Mouse (Mus musculus) adrenal gland, adult 8-10 months (tissue): Measurements from ENCODE around the gene Csrp3. TPM values are rescaled to one million over a fixed set of nuclear protein-coding genes. Genes with fewer than 3 reads are reported as not detected.

Experiments
- DNase-seq: peaks from one replicate; pipeline ENCODE4 v3.0.0; 2022
- total RNA-seq, 4 experiments: library from RNA; stranded (reverse); gene quantifications; 2 replicates each; pipeline ENCODE4 v1.2.4; 2022

The Csrp3 gene
- total RNA-seq, 4 experiments from 2014 or later = not detected

DNA sequence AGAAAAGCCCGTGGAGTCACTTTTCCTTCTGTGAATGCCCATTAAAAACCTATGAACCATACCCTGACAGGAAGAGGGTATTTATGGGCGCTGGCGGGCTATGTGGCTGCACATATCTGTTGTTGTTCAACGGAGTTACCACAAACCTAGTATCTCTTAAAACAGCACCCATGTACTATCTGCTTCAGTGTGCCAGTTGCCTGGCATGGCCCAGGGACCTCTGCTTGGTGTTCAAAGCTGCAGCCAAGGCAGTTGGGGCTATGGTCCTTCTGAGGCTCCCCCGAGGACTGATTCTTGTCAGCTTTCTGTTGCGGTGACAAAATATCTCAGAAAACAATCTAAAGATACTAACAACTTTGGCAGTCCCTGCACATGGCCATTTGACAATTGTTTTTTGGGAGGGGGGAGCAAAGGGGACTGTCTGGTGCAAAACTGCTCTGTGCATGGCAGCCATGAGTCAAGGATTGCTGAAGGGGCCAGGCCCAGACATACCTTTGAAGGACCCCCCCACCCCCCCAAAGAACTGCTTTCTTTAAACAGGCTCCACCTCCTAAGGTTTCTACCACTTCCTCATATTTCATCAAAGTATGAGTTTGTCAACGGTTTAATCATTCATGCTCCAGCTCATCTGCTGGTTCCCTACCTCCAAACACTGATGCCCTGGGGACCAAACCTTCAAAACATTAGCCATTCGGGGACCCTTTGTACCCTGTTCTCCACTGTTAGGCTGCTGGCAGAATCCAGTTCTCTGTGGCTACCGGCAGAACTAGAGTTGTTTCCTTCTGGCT, 17.0 kb upstream of the Csrp3 start:
- no peak for DNase-seq

DNA sequence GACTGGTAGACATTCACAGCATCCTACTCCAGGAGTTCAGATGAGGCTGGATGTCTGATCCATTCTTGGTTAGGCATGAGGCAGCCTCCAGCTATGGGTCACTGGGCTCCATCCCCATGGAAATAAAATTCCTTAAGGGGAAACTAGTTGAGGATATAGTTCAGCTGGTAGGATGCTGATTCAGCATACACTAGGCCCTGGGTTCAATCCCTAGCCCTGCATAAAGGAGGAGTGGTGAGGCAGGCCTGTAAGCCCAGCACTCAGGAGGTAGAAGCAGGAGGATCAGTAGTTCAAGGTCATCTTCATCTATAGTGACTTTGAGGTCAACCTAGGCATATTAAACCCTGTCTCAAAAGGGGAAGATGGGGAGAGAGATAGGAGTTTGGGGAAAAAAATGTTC, 16.4 kb upstream of the Csrp3 start:
- no peak for DNase-seq

DNA sequence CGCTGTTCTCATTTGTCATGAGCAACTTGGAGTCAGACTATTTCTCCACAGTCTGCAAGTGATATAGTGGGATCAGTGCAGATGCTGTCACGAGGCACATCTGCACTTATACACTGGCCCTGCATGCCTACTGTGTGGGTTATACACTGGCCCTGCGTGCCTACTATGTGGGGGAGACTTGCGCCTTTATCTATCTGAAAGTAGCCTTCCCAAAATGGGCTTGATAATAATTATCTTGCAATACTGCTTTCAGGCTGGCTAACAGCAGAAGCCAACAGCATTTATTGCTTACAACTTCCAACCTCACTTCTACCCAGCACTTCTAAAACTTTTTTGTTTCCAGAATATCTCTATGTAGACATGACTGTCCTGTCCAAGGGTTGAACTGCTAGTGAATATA, 14.0 kb upstream of the Csrp3 start:
- no peak for DNase-seq

DNA sequence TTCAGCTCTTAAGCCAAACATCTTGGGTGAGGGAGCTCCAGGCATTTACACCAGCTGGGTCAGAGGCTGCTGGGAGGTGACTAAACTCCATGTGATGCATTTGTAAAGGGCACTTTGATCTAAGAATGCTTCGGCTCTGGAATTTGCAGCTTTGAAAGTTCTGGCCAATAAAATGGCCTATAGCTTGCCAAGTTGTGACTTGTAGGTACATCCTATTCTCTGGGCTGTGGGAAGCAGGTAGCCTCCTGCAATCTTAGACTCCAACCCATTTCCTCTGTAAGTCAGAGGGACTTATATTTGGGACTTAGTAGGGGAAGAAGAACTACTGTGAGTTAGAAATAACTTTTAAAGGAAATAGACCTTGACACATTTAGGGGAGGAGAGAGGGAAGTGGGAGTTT, 13.1 kb upstream of the Csrp3 start:
- no peak for DNase-seq

DNA sequence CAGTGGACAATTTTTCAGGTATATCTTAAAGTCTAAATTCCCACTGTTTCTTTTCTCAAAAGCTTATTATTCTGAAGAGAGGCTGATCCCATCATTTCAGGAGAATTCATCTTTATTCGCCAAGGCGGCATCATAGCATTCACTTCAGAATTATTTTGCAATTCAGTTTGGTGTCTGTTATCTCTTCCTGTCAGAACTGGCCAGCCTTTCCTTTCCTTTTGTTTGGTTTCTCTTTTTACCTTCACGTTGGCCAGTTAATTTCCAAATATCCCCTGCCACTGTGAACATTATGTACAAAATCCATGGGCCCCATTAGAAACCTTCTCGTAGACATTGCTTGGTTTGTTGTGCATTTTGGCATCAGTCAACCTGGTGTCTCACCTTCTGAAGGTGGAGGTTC, 11.5 kb upstream of the Csrp3 start:
- DNase-seq = no peak

DNA sequence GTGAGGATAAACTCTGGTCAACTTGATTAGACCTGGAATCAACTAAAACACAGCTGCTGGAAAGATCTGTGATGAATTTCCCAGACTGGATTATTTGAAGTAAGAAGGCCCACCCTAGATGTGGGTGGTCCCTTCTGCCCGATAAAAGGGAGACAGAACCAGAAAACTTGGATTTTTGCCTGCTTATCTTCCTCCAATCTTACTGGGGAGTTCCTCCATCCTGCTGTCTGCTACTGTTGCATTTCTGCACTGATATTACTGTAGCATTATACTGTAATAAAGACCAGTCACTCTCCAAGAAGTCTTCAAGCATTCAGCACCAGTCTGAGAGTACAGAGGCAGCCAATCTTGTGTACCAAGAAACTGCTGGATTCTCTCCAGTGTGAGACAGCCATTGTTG, 10.4 kb upstream of the Csrp3 start:
- DNase-seq = no peak

DNA sequence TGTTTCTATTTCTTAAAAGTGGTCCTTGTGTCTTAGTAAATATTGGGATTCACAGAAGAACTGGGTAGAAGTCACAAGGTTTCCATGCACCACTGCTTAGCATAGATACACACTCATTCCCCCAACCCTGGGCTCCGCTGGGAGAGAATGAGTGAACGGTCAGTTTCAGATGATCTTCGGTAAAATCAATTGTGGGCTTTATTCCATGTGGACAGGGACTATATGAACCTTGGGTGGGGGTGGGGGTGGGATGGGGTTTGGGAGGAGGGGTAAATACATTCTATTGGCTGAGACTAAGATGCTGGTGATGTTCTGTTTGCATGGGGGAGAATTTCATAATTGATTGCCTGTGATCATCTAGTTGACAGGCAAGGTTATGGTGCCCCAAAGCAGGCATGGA, 7.6 kb upstream of the Csrp3 start:
- no peak for DNase-seq

DNA sequence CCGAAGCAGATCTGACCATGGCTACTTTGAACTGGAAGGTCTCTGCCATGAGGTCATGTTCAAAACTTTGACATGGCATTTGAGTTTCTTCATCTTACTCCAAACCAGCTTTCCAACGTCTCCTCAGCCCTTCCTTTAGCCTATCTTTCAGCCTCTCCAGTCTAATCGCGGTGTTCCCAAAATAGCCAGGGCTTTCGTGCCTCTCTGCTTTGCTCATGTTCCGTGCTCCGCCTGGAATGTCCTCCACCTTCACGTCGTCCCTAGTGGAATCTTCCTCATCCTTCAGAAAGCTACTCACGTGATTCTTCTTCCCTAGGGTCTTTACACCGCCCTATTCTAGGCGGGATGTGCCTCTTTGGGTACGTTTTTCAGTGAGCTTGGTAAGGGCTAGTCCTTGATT, 5.7 kb upstream of the Csrp3 start:
- no peak for DNase-seq

DNA sequence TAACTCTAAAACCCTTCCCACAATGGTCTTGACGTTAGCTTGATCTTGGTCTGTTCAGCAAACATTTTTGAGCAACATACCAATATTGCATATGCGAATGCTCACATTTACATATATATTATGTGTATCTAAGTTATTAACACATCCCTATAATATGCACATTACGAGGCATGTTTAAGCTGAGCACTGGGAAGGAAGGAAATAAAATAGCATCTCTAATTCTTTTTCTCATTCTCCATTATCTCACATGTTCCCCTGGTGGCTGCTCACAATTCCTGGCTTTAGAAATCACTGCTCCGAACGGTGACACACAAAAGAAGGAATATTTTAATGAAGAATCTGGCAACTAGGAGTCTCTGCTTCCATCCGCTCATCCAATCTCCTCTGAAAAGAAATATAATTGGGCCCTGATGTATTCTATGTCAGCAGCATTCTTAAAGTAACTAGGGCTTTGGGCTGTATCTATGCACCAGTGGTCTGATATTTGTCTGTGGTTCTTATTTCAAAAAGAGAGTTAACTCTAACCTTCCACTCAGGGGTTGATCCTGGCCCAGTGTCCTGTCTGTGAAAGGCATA, 3.8 kb upstream of the Csrp3 start:
- DNase-seq = no peak

DNA sequence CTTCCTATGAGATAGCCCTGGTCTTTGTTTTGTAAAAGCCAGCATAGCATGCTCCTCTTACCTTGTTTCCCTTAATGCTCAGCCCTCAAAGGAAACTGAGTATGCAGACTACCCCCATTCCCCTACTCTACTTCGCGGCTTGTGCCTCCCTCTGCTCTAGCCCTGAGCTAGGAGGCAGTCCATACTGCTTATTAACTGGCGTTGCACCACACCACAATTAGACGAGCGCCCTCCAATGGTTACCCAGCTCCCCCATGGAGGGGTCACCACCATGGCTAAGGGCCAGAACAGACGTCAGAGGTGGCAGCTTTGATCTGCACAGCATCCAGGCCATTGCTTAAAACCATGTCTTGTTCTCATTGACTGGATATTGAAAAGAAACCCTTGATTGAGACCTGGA, 1.1 kb downstream of the Csrp3 start:
- no peak for DNase-seq

DNA sequence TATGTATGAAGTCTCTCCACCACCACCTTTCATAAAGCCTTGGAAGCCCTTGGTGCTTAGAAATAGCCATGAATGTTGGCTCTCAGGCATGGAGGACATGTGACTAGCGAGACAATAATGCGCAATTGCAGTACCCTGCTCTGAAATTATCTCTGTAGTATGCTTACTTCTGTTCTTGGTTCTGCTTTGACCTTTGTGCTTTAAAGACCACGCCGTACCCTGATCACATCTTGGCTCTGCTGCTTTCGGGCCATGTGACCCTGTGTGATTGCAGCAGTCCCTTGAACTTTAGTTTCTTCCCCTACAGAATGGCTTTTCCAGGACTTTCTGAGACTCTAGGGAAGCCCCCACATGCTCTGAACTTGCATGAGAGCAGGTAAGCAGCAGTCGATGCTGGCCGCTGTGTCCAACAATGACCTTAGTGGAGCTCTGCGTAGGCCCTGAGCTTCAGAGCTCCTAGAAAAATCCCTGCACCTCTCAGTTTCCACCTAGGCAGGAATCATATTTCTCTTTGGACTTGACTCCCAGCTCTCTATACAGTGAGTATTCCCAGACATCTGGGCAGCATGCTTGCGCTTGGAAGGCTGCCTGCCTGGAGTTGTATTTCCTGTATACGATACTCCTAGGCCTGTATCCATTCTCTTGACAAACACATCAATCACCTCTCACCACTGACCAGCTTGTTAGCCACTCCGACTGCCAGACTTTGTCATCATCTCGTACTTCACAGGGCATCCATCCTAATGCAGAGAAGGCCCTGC, 2.4 kb downstream of the Csrp3 start:
- no peak for DNase-seq

DNA sequence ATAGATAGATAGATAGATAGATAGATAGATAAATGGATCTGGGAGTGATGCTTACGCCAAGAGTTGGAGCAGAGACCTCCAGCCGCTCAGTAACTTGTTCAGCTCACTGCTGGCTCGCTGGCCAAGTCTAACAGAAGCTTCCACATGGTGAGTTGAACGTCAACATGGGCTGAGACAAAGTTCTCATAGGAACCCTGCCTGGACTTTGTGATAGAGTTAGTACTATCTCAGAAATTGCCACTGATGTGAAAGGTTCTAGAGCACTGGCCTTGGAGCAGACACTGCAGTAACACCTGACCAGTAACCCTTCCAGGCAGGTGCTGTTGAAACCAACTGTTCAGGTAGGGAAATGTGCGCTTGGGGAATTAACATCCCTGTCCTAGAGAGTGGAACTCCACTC, 4.3 kb downstream of the Csrp3 start:
- DNase-seq = no peak

DNA sequence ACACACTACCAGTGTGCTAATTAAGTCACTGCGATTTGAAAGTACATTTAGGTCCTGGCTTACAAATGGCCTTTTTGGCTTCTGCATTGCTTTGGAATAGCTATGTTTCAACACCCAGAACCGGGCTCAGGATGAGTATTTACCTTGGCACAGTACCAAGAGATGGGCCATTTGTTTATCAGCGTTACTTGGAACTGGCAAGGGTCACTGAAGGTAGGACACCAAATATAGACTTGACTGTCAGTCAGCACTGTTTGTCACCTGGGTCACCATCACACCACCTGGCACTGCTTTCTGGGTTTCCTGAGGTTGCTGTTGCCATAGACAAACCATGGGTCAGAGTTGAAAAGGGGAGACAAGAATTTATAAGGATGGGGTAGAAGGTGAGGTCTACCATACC, 5.5 kb downstream of the Csrp3 start:
- peak; percentile 20 for DNase-seq

DNA sequence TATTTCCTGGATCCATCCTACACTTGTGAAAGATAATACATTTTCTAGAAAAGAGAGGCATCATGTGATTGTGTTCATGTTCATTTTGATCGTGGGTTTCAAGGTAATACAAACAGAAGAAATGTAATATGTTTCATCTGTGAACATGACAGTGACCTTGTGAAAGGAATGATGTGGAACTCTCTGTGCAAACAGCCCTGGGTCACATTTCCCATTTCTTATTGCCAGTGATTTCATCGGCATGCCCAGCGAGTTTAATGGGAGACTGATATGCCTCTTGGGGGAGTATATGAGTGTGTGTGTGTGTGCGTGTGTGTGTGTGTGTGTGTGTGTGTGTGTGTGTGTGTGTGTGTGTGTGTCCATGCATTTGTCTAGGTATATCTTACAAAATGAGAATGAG, 6.3 kb downstream of the Csrp3 start:
- no peak for DNase-seq

DNA sequence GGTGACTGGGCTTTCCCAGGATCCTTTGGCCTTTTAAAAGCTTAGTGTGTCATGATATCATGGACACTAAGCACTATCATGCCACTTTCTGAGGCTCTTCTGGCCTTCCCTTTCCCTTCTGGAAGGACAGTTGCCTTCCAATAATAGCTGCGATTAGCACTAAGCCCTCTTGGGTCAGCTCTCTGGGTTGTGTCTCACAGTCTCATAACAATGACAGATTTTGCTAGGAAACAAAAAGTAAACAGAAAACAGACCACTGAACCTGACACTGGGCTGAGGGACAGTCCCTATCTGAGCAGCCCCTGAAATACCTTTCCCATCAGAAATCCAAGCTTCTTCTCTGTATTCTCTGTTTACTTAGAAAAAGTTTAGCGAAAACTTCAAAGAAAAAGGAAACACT, 7.3 kb downstream of the Csrp3 start:
- no peak for DNase-seq

DNA sequence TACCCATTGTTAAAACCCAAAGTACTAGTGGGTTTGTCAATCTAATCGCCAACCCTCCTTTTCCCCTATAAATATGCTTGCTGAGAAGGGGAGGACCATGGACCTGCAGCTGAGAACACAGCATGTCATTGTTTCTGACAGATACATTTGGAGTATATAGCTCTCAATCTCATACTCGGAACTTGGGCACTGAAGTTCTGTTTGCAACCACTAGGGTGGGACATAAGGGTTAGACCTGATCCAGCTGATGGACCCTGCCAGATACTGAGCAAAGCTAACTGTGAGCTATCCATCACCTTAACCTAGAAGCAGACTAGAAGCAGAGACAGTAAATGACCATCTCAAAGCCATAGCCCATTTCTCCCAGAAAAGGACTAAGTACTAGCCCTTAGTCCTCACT, 9.4 kb downstream of the Csrp3 start:
- DNase-seq = no peak

DNA sequence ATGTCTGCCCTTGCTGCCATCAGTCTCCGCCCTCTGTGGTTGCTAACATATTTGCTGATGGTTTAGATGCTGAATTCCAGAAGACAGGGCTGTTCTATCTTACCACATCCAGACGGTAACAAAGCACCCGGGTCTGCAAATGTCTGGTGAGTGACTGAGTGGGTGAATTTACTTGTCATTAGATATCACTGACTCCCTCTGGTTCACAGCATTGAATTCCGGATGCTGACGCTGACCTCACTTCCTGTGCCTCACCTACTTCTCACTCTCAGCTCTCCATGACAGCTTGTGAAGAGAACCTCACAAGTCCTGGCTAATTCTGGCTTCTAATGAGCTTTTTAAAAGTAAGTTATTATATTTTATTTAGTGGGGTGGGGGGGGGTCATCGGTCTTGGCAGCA, 10.9 kb downstream of the Csrp3 start:
- no peak for DNase-seq

DNA sequence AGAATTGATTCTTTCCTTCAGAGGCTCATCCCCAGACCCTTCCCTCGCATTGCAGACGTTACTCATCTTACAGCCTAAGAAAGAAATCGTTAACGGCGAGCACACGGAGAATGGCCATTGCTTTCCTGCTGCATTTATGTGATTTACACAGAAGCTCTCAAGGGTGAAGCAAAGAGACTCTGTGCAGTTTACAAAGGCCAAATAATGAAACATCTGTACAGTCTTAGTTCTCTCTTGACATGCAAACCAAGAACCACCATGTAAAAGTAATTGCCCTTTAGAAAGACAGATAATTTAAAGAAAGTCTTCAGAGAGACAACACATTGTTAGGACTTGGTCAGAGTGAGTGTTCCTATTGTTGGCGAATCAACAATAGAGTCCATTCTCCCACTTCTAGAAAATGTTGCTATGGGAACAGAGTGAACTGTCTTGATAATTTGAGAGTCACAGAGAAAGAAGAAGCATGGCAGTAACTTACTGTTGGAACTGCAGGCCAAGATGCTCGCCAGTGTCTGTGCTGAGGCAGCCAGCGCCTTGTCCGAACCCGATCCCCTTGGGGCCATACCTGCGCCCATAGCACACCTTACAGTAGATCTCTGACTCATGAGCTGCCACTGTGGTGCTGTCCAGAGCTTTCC, 12.7 kb downstream of the Csrp3 start:
- DNase-seq = no peak

DNA sequence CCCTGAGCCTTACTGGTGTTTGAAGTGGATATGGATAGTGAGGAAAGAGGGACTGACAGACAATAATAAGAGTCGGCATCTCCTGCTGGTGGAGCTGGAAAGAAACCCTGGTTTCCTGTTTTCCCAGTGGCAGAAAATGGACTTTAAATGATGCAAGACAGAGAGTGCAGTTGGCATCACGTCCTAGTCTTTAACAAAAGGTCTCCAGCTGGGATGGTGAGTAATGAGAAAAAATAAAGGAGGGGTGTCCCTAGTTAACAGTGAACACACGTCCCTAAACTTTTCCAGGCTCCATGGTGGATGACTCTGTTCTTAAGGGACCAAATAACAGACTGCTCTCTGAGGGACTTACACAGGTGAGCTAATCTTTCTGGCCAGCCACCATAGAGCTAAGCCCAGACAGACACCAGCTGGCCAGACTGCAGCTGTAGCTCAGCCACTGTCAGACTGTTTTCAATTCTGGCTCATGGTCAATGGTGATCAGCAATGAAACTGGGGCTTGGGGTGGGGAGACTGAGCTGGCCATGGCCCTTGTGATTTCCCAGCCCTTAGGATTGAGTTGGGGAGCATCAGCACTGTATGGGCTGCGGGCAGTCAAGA, 13.4 kb downstream of the Csrp3 start:
- DNase-seq = no peak

DNA sequence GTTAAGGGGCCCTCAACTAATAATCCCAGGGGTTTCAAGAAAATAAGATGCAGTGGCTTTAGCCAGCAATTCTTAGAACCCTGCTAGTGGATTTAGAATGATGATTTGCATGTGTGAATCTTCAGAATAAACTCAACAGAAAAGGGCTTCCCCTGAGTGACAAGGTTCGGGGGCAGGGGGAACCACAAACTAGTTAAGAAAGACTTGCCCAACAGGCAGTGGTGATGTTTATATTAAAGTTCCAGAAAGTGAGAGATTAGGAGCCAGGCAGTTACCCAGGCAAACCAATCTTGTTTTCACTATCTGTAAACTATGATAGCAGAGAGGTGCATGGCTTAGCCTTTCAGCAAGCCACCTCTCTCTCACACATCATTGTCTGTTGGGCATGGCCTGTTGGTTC, 15.1 kb downstream of the Csrp3 start:
- DNase-seq = no peak

DNA sequence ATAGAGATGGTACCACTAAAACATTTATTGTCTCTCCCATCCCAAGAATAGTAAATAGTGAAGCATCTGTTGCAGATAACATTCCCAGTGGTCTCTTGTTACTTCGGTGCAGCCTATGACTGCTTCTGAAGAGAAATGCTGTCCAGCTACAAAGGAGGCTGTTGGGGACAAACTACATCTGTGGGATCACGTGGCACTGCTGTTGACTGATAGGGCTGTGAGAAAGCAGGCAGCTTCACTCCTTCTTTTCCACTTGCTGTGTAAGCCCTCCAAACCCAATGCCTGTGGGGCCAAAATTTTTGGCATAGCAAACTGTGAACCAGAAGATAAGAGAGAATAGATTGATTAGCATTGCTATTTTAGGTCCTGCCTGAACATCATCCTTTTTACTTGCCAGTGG, 17.4 kb downstream of the Csrp3 start:
- no peak for DNase-seq

DNA sequence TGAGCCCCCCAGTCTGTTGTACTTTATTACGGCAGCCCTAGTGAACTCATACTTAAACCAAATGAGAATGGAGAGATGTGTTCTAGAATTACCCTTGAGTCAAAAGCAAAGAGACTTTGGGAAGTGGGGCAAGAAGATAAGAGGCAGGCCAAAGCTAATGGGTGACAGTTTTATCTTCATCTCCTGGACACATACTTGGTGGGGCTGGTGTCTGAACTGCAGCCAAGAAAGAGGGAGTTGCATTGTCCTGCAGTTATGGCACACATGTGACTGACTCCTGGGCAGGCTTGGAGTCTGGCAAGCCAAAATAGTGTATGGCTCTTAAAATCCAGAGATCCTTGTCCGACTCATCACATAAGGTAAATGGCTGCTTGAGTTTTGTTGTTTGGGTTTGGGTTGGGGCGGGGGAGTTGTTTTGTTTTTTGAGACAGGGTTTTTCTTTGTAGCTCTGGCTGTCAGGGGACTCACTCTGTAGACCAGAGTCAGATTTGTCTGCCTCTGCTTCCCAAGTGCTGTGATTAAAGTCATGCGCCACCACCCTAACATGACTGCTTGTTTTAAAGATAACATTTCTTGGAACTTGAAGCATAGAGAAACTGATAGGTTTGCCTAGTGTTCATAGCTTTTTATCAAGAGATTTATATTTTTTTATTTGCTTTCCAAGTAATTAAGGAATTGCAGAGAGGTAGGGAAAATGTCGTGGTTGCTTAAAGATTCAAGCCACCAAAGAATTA, 18.5 kb downstream of the Csrp3 start:
- DNase-seq = no peak
